Mouse (Mus musculus) CH12.LX (cell line): ENCODE results near the gene Tmcc1. TPM values are rescaled to one million over a fixed set of nuclear protein-coding genes. Genes with fewer than 3 reads are reported as not detected.

Source experiments
- DNase-seq: peaks from one replicate; pipeline ENCODE4 v3.0.0-alpha.2; 2013; ENCODE audit errors: extremely low read depth
- H3K27ac ChIP-seq: 2 replicates; pipeline ENCODE4 v1.5.1; 2012; ENCODE audit warnings: low read depth, mild to moderate bottlenecking, control low read depth, moderate library complexity; ENCODE audit not compliant: insufficient read depth
- H3K27me3 ChIP-seq: replicated peaks from 2 replicates; pipeline ENCODE3; 2012; ENCODE audit warnings: inconsistent platforms
- H3K36me3 ChIP-seq, 2 experiments: replicated peaks in 1 of 2; 2 replicates each; pipeline versions ENCODE3 to v1.6.1; 2012; ENCODE audit warnings: inconsistent platforms in 1 of 2, low read length in 1 of 2, mild to moderate bottlenecking in 1 of 2, mixed read lengths in 1 of 2, moderate library complexity in 1 of 2; ENCODE audit not compliant: control insufficient read depth in 1 of 2, insufficient read depth in 1 of 2
- H3K4me1 ChIP-seq, 2 experiments: 2 replicates each; pipeline ENCODE4 v1.6.1; 2012; ENCODE audit warnings: inconsistent platforms in 1 of 2, moderate library complexity in 1 of 2; ENCODE audit not compliant: insufficient read depth in 2 of 2, control insufficient read depth in 1 of 2
- H3K4me2 ChIP-seq: 2 replicates; pipeline ENCODE4 v1.6.1; 2012; ENCODE audit warnings: low read depth, mild to moderate bottlenecking, control low read depth; ENCODE audit not compliant: poor library complexity, insufficient read depth, severe bottlenecking
- H3K4me3 ChIP-seq, 3 experiments: fragments of 150-350 bp in 1 of 3; sonication (generic) in 1 of 3; replicated peaks in 1 of 3; 2 replicates each; pipeline versions ENCODE3 to v1.5.1; 2011 to 2012; ENCODE audit warnings: low read depth in 2 of 3, low read length in 2 of 3, mild to moderate bottlenecking in 2 of 3, moderate library complexity in 2 of 3, control low read depth in 1 of 3, improper control_type of control experiment in 1 of 3, inconsistent platforms in 1 of 3, mixed read lengths in 1 of 3; ENCODE audit not compliant: poor library complexity in 1 of 3
- H3K79me2 ChIP-seq: replicated peaks from 2 replicates; pipeline ENCODE4 v1.6.1; 2012; ENCODE audit warnings: mild to moderate bottlenecking, moderate library complexity; ENCODE audit not compliant: control insufficient read depth, poor library complexity, insufficient read depth, severe bottlenecking; ENCODE audit errors: extremely low read depth
- H3K9ac ChIP-seq: 2 replicates; pipeline ENCODE4 v1.6.1; 2012; ENCODE audit warnings: low read depth, mild to moderate bottlenecking, control low read depth, moderate library complexity; ENCODE audit not compliant: insufficient read depth
- H3K9me3 ChIP-seq: replicated peaks from 2 replicates; pipeline ENCODE3; 2012; ENCODE audit warnings: low read length, inconsistent platforms, mixed read lengths
- CHD1 ChIP-seq: IDR thresholded peaks from 2 replicates; pipeline ENCODE4 v1.6.1; 2012; ENCODE audit warnings: low read depth, low read length, improper control_type of control experiment, inconsistent platforms
- E2F4 ChIP-seq: IDR thresholded peaks from 2 replicates; pipeline ENCODE4 v1.6.1; 2011; ENCODE audit warnings: low read depth, low read length, improper control_type of control experiment; ENCODE audit not compliant: insufficient replicate concordance
- EP300 ChIP-seq: IDR thresholded peaks from 2 replicates; pipeline ENCODE4 v1.6.1; 2011; ENCODE audit warnings: low read length, improper control_type of control experiment
- ETS1 ChIP-seq: conservative IDR thresholded peaks from 2 replicates; pipeline ENCODE4 v1.6.1; 2012; ENCODE audit warnings: low read depth, mild to moderate bottlenecking, inconsistent platforms, low read length, improper control_type of control experiment, moderate library complexity
- GABPA ChIP-seq: IDR thresholded peaks from 2 replicates; pipeline ENCODE4 v1.6.1; 2012; ENCODE audit warnings: low read depth, low read length, improper control_type of control experiment, inconsistent platforms; ENCODE audit not compliant: insufficient replicate concordance
- JUN ChIP-seq: IDR thresholded peaks from 2 replicates; pipeline ENCODE4 v1.6.1; 2011; ENCODE audit warnings: low read depth, mild to moderate bottlenecking, low read length, improper control_type of control experiment, moderate library complexity; ENCODE audit not compliant: insufficient read depth
- MAFK ChIP-seq: IDR thresholded peaks from 2 replicates; pipeline ENCODE4 v1.6.1; 2011; ENCODE audit warnings: low read length, improper control_type of control experiment; ENCODE audit not compliant: insufficient replicate concordance
- MAX ChIP-seq: IDR thresholded peaks from 2 replicates; pipeline ENCODE4 v1.6.1; 2011; ENCODE audit warnings: low read length, improper control_type of control experiment
- MAZ ChIP-seq: IDR thresholded peaks from 2 replicates; pipeline ENCODE4 v1.6.1; 2012; ENCODE audit warnings: low read depth, mild to moderate bottlenecking, inconsistent platforms, low read length, improper control_type of control experiment, moderate library complexity
- MYC ChIP-seq: IDR thresholded peaks from 2 replicates; pipeline ENCODE4 v1.6.1; 2011; ENCODE audit warnings: low read depth, mild to moderate bottlenecking, improper control_type of control experiment, low read length
- NELFE ChIP-seq: IDR thresholded peaks from 2 replicates; pipeline ENCODE4 v1.6.1; 2011; ENCODE audit warnings: low read depth, low read length, improper control_type of control experiment
- NRF1 ChIP-seq: IDR thresholded peaks from 2 replicates; pipeline ENCODE4 v1.6.1; 2014; ENCODE audit warnings: low read depth, mild to moderate bottlenecking, inconsistent platforms, low read length, improper control_type of control experiment, moderate library complexity
- POLR2A ChIP-seq: IDR thresholded peaks from 2 replicates; pipeline ENCODE4 v1.6.1; 2011; ENCODE audit warnings: low read depth, mild to moderate bottlenecking, improper control_type of control experiment, low read length
- POLR2AphosphoS2 ChIP-seq: IDR thresholded peaks from 2 replicates; pipeline ENCODE4 v1.6.1; 2011; ENCODE audit warnings: low read depth, low read length, improper control_type of control experiment
- RCOR1 ChIP-seq: conservative IDR thresholded peaks from 2 replicates; pipeline ENCODE4 v1.6.1; 2012; ENCODE audit warnings: low read depth, mild to moderate bottlenecking, inconsistent platforms, low read length, improper control_type of control experiment
- SIN3A ChIP-seq: IDR thresholded peaks from 2 replicates; pipeline ENCODE4 v1.6.1; 2012; ENCODE audit warnings: low read length, improper control_type of control experiment, inconsistent platforms
- TBP ChIP-seq: conservative IDR thresholded peaks from 2 replicates; pipeline ENCODE4 v1.6.1; 2011; ENCODE audit warnings: low read depth, low read length, improper control_type of control experiment
- ZMIZ1 ChIP-seq: IDR thresholded peaks from 2 replicates; pipeline ENCODE4 v1.6.1; 2012; ENCODE audit warnings: low read depth, mild to moderate bottlenecking, inconsistent platforms, low read length, improper control_type of control experiment
- dilution Hi-C: fragments of 300-500 bp; cut with MboI; formaldehyde crosslinking; loops from 2 replicates; pipeline ENCODE4 v1.14.3; 2020; ENCODE audit warnings: low sequenced_read_pairs; ENCODE audit not compliant: extremely low pct_unique_long_range_greater_than_20kb, extremely low pct_ligation_motif_present
- in situ Hi-C: fragments of 300-500 bp; cut with MboI; formaldehyde crosslinking; loops from 3 replicates; pipeline ENCODE4 v1.14.3; 2019; ENCODE audit warnings: low sequenced_read_pairs, low pct_ligation_motif_present, low pct_unique_long_range_greater_than_20kb, mixed read lengths
- polyA plus RNA-seq: library from polyadenylated mRNA; unstranded; fragments of >175 nt; gene quantifications from 2 replicates; pipeline ENCODE4 v1.2.1, GENCODE M21; 2012; ENCODE audit warnings: low read depth; ENCODE audit not compliant: insufficient read length
- total RNA-seq, 2 experiments: library from RNA; depleted of rRNA; stranded (reverse); fragments of 300-350 nt in 1 of 2; fragments of >200 nt in 1 of 2; gene quantifications; 2 replicates each; pipeline ENCODE4 v1.2.3; 2012 to 2014

Tmcc1 gene
- total and polyA plus RNA-seq, 3 experiments: 3.6 to 60.8 (median 3.7) TPM

- H3K36me3 ChIP-seq: peaks cover 0 to 6% of the 10 kb centered on the region in 2 experiments
- TF ChIP-seq CHD1 (no peak), TBP (no peak), ZMIZ1 (no peak), NRF1 (no peak), MYC (no peak), SIN3A (no peak), MAFK (no peak), RCOR1 (no peak), POLR2AphosphoS2 (no peak), ETS1 (no peak), MAX (no peak), GABPA (no peak), JUN (no peak), EP300 (no peak)
- TF ChIP-seq, all 38 proteins: peak for 0
- no peak overlapping the region for H3K9ac ChIP-seq
- H3K4me1 ChIP-seq: peaks cover 0 to under 1% of the 10 kb centered on the region in 2 experiments; a peak in 1 of 4 replicates
- DNase-seq: no peak
- no peaks in the 10 kb centered on the region for H3K27me3 ChIP-seq
- dilution Hi-C loops (no loop called here), in situ Hi-C loops (no loop called here)
- no peaks in the 10 kb centered on the region for H3K9me3 ChIP-seq
- no peaks in the 10 kb centered on the region for H3K79me2 ChIP-seq
- no peak overlapping the region for H3K4me2 ChIP-seq
- H3K27ac ChIP-seq: no peak overlapping the region
- no peak overlapping the region for H3K4me3 ChIP-seq
These were observed 70.4 kb downstream of the Tmcc1 start for GRCm38 (mm10) chr6:116122881-116123280.

GRCm38 (mm10) chr6:116119669-116120068 is 73.6 kb downstream of the Tmcc1 start:
- DNase-seq: no peak
- dilution Hi-C loops: no loop called here

More at GRCm38 (mm10) chr6:116119669-116120068, 73.6 kb downstream of the Tmcc1 start:
- in situ Hi-C loops: no loop called here
- no peak for TF ChIP-seq E2F4
- no peak for TF ChIP-seq MYC
- TF ChIP-seq POLR2A: no peak
- TF ChIP-seq NELFE: no peak
- TF ChIP-seq ZMIZ1: no peak
- no peak for TF ChIP-seq MAZ
- no peak overlapping the region for H3K4me3 ChIP-seq
- H3K27me3 ChIP-seq: no peaks in the 10 kb centered on the region
- no peaks in the 10 kb centered on the region for H3K79me2 ChIP-seq
- no peak overlapping the region for H3K4me2 ChIP-seq
- peaks cover 0 to 6% of the 10 kb centered on the region in 2 experiments for H3K36me3 ChIP-seq
- no peaks in the 10 kb centered on the region for H3K9me3 ChIP-seq
- no peak overlapping the region for H3K27ac ChIP-seq
- H3K4me1 ChIP-seq: no peaks in the 10 kb centered on the region
- no peak overlapping the region for H3K9ac ChIP-seq
